Mouse (Mus musculus): Measurements from ENCODE around the gene Map1b.

DNA sequence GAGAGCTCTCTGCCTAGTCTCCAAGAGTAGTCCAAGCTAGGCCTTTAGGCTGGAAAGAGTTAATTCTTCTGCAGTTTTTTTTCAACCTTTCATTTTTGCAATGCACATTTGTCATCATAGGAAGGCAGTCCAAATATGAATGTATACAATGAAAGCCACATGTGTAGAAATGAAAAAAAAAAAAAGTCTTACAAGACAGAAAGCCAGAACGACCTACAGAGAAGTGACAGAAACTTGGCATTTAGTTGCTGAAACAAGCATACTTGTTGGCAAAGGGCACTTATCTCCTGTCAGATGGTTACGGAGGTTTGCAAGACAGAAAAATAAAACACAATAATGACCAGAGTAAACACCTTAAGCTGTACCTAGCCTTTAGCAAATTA, 9.8 kb downstream of the Map1b start:
- TF ChIP-seq CTCF (IDR thresholded peaks at IDR 0.05; ENCODE audit: low read depth) = no peak
- TF ChIP-seq EP300 (IDR thresholded peaks at IDR 0.05; ENCODE audit: low read depth) = no peak

Data from liver, embryonic 14.5 days (tissue).